Mouse (Mus musculus): ENCODE results near the gene Golga1. TPM values are rescaled to one million over a fixed set of nuclear protein-coding genes. Genes with fewer than 3 reads are reported as not detected.

Golga1 gene
- polyA plus RNA-seq, 1 experiment from 2014 or later, result 38.3 TPM

- under 1% methylated on average over 58 of the region's 58 CpGs for WGBS
- ATAC-seq, result peak; percentile 91
- peak within 1 kb of the TSS; percentile 93 for H3K27ac ChIP-seq
- peaks cover 39% of the 10 kb centered on the region for H3K36me3 ChIP-seq (ENCODE audit: poor library complexity, severe bottlenecking)
- H3K4me1 ChIP-seq, result peaks cover 52% of the 10 kb centered on the region
- no peaks in the 10 kb centered on the region for H3K27me3 ChIP-seq
- H3K9me3 ChIP-seq (replicated peaks), result no peaks in the 10 kb centered on the region
- H3K9ac ChIP-seq, result peak within 1 kb of the TSS; percentile 93
- peak within 1 kb of the TSS; percentile 74 for H3K4me3 ChIP-seq
- peak within 1 kb of the TSS; percentile 95 for H3K4me2 ChIP-seq
Measured at GRCm38 (mm10) chr2:39004880-39005435, 60.4 kb downstream of the Golga1 start, which contains the start of gene Arpc5l. Arpc5l (plus strand) TSS chr2:39005348.

- H3K4me3 ChIP-seq, result peak overlapping the region; percentile 74
- no peak for ATAC-seq
- H3K36me3 ChIP-seq (ENCODE audit: poor library complexity, severe bottlenecking), result peaks cover 45% of the 10 kb centered on the region
- H3K27me3 ChIP-seq, result no peaks in the 10 kb centered on the region
- H3K4me1 ChIP-seq, result peaks cover 48% of the 10 kb centered on the region
- H3K9ac ChIP-seq, result peak overlapping the region; percentile 93
- peak overlapping the region; percentile 93 for H3K27ac ChIP-seq
- 1% methylated on average over 11 of the region's 11 CpGs for WGBS
- H3K9me3 ChIP-seq (replicated peaks), result no peaks in the 10 kb centered on the region
- H3K4me2 ChIP-seq, result peak overlapping the region; percentile 95
Measured at GRCm38 (mm10) chr2:39004372-39004771, 61.0 kb downstream of the Golga1 start.

- peak overlapping the region; percentile 93 for H3K9ac ChIP-seq
- 74% methylated on average over 5 of the region's 5 CpGs for whole genome bisulfite sequencing
- no peaks in the 10 kb centered on the region for H3K27me3 ChIP-seq
Measured at GRCm38 (mm10) chr2:39003512-39003911, 61.8 kb downstream of the Golga1 start.

GRCm38 (mm10) chr2:39003106-39003505, 62.2 kb downstream of the Golga1 start:
- H3K4me3 ChIP-seq, result peak overlapping the region; percentile 74
- H3K4me2 ChIP-seq, result peak overlapping the region; percentile 95
- H3K9ac ChIP-seq, result peak overlapping the region; percentile 93; the same call in 1 of the 2 replicates
- H3K27ac ChIP-seq, result no peak overlapping the region
- H3K36me3 ChIP-seq (ENCODE audit: poor library complexity, severe bottlenecking), result peaks cover 48% of the 10 kb centered on the region
- H3K27me3 ChIP-seq, result no peaks in the 10 kb centered on the region
- no peaks in the 10 kb centered on the region for H3K9me3 ChIP-seq (replicated peaks)
- ATAC-seq, result no peak
- 49% methylated on average over 8 of the region's 8 CpGs for WGBS
- peaks cover 40% of the 10 kb centered on the region for H3K4me1 ChIP-seq

More at GRCm38 (mm10) chr2:39003512-39003911, 61.8 kb downstream of the Golga1 start:
- Histone ChIP-seq H3K4me3 (peak overlapping the region; percentile 74), H3K36me3 (ENCODE audit: poor library complexity, severe bottlenecking) (peaks cover 48% of the 10 kb centered on the region), H3K4me1 (peaks cover 39% of the 10 kb centered on the region), H3K4me2 (peak overlapping the region; percentile 95), H3K27ac (no peak overlapping the region), H3K9me3 (replicated peaks) (no peaks in the 10 kb centered on the region)
- no peak for ATAC-seq

GRCm38 (mm10) chr2:39001866-39002265, 63.5 kb downstream of the Golga1 start:
- Histone ChIP-seq H3K36me3 (ENCODE audit: poor library complexity, severe bottlenecking) (peaks cover 48% of the 10 kb centered on the region), H3K4me3 (no peak overlapping the region), H3K9ac (no peak overlapping the region), H3K9me3 (replicated peaks) (no peaks in the 10 kb centered on the region), H3K4me2 (no peak overlapping the region), H3K27me3 (0 out of 2 replicates have a peak, but pooled peaks cover 7% of the 10 kb centered on the region), H3K4me1 (peaks cover 44% of the 10 kb centered on the region), H3K27ac (no peak overlapping the region)
- no peak for ATAC-seq
- WGBS, result 76% methylated on average over 3 of the region's 3 CpGs

- no peak overlapping the region for H3K27ac ChIP-seq
- peaks cover 48% of the 10 kb centered on the region for H3K36me3 ChIP-seq (ENCODE audit: poor library complexity, severe bottlenecking)
- H3K4me2 ChIP-seq, result no peak overlapping the region
- no peak overlapping the region for H3K4me3 ChIP-seq
- H3K9me3 ChIP-seq (replicated peaks), result no peaks in the 10 kb centered on the region
- WGBS, result 86% methylated on average over 4 of the region's 4 CpGs
- 0 out of 2 replicates have a peak, but pooled peaks cover 7% of the 10 kb centered on the region for H3K27me3 ChIP-seq
- H3K4me1 ChIP-seq, result peaks cover 33% of the 10 kb centered on the region
- no peak for ATAC-seq
- no peak overlapping the region for H3K9ac ChIP-seq
Measured at GRCm38 (mm10) chr2:39000587-39000919, 64.8 kb downstream of the Golga1 start.

GRCm38 (mm10) chr2:38999910-39000586, 65.3 kb downstream of the Golga1 start:
- no peak overlapping the region for H3K9ac ChIP-seq

GRCm38 (mm10) chr2:38999381-38999780, 66.0 kb downstream of the Golga1 start:
- no peak overlapping the region for H3K4me2 ChIP-seq
- H3K9ac ChIP-seq, result no peak overlapping the region
- no peak for ATAC-seq
- no peak overlapping the region for H3K4me3 ChIP-seq
- peaks cover 31% of the 10 kb centered on the region for H3K4me1 ChIP-seq
- H3K27ac ChIP-seq, result no peak overlapping the region
- no peaks in the 10 kb centered on the region for H3K9me3 ChIP-seq (replicated peaks)
- whole genome bisulfite sequencing, result 63% methylated on average over 4 of the region's 4 CpGs
- 0 out of 2 replicates have a peak, but pooled peaks cover 7% of the 10 kb centered on the region for H3K27me3 ChIP-seq
- peaks cover 48% of the 10 kb centered on the region for H3K36me3 ChIP-seq (ENCODE audit: poor library complexity, severe bottlenecking)

More at GRCm38 (mm10) chr2:38999910-39000586, 65.3 kb downstream of the Golga1 start:
- Histone ChIP-seq H3K4me1 (peaks cover 31% of the 10 kb centered on the region), H3K36me3 (ENCODE audit: poor library complexity, severe bottlenecking) (peaks cover 48% of the 10 kb centered on the region), H3K27ac (no peak overlapping the region), H3K4me3 (no peak overlapping the region), H3K4me2 (no peak overlapping the region), H3K9me3 (replicated peaks) (no peaks in the 10 kb centered on the region), H3K27me3 (0 out of 2 replicates have a peak, but pooled peaks cover 7% of the 10 kb centered on the region)
- WGBS, result 72% methylated on average over 8 of the region's 8 CpGs
- no peak for ATAC-seq

GRCm38 (mm10) chr2:38997386-38998374, 67.7 kb downstream of the Golga1 start, which contains the start of gene Wdr38:
Wdr38 (plus strand) TSS chr2:38997476.
- Histone ChIP-seq H3K27ac (no peak within 1 kb of the TSS), H3K4me1 (peaks cover 16% of the 10 kb centered on the region), H3K27me3 (0 out of 2 replicates have a peak, but pooled peaks cover 7% of the 10 kb centered on the region), H3K4me3 (peak within 1 kb of the TSS; percentile 35), H3K4me2 (peak within 1 kb of the TSS; percentile 56), H3K9me3 (replicated peaks) (no peaks in the 10 kb centered on the region), H3K36me3 (ENCODE audit: poor library complexity, severe bottlenecking) (peaks cover 36% of the 10 kb centered on the region), H3K9ac (peak within 1 kb of the TSS; percentile 53; the same call in 1 of the 2 replicates)
- peak; percentile 94 for ATAC-seq
- WGBS, result 17% methylated on average over 33 of the region's 33 CpGs

GRCm38 (mm10) chr2:38992452-38992851, 72.9 kb downstream of the Golga1 start:
- Histone ChIP-seq H3K36me3 (ENCODE audit: poor library complexity, severe bottlenecking) (no peaks in the 10 kb centered on the region), H3K9me3 (replicated peaks) (no peaks in the 10 kb centered on the region), H3K9ac (no peak overlapping the region), H3K4me2 (no peak overlapping the region), H3K4me1 (peaks cover 9% of the 10 kb centered on the region), H3K27ac (peak overlapping the region; percentile 2; the same call in 1 of the 2 replicates), H3K4me3 (no peak overlapping the region), H3K27me3 (0 out of 2 replicates have a peak, but pooled peaks cover 4% of the 10 kb centered on the region)
- no peak for ATAC-seq
- 55% methylated on average over 4 of the region's 4 CpGs for WGBS

GRCm38 (mm10) chr2:38992004-38992403, 73.3 kb downstream of the Golga1 start:
- no peaks in the 10 kb centered on the region for H3K9me3 ChIP-seq (replicated peaks)
- H3K4me1 ChIP-seq, result peaks cover 8% of the 10 kb centered on the region
- WGBS, result 79% methylated on average over 4 of the region's 4 CpGs
- no peak overlapping the region for H3K9ac ChIP-seq
- H3K4me3 ChIP-seq, result no peak overlapping the region
- no peak for ATAC-seq
- H3K27ac ChIP-seq, result no peak overlapping the region
- H3K4me2 ChIP-seq, result no peak overlapping the region
- H3K36me3 ChIP-seq (ENCODE audit: poor library complexity, severe bottlenecking), result no peaks in the 10 kb centered on the region
- H3K27me3 ChIP-seq, result no peaks in the 10 kb centered on the region
